Mouse (Mus musculus) spleen, adult 2 months (tissue): ENCODE measurements around the gene Acacb.

Experiments used
- CTCF ChIP-seq: fragments of 200-500 bp; IDR thresholded peaks from 2 replicates; pipeline ENCODE4 v1.5.1; 2011; ENCODE audit warnings: mild to moderate bottlenecking, inconsistent platforms; ENCODE audit not compliant: insufficient read depth, insufficient read length, insufficient replicate concordance; ENCODE audit errors: extremely low read depth
- POLR2A ChIP-seq: fragments of 200-500 bp; IDR thresholded peaks from 2 replicates; pipeline ENCODE4 v1.6.1; 2011; ENCODE audit warnings: low read depth, low read length, inconsistent platforms

DNA sequence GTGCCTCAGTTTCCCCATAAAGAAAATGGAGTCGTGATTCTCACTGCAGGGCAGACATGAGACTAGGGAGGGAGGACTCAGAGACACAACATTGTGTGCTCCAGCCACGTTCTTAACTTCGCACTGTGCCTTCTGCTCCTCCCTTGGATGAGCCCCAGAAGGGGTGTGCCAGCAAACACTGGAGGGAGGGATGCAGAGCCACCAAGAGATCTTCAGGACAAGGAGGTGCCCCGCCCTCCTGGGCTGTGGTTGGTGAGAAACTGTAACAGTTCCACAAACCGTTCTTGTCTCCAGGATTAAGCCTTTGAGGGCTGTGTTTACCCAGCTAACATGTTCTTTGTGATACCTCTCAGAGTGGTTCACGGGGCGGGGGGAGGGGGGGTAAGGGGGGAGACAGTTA lies 122.3 kb downstream of the Acacb start:
- TF ChIP-seq CTCF (no peak), POLR2A (no peak)
